Mouse (Mus musculus): ENCODE results near the gene Ica1.

Gene Ica1

DNA sequence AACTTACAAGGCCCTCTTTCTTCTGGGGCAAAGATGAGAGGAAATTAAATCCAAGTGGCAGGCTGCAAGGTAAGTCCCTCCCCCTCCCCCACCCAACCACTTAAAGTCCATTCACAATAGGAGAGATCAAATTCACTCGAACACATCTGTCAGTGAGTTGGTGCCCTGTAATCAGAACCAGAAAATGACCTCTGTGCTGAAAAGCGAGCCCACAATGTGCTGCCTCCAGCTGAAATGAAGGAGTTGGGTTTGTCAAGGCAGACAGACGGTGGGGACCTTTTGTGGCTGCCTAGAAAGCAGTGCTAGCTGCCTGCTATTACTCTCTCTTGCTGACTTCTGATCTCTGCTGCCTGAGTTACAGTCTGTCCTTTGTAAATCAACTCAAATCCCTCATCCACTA lies 35.8 kb downstream of the Ica1 start:
- no peak for DNase-seq (ENCODE audit: low read depth)

DNA sequence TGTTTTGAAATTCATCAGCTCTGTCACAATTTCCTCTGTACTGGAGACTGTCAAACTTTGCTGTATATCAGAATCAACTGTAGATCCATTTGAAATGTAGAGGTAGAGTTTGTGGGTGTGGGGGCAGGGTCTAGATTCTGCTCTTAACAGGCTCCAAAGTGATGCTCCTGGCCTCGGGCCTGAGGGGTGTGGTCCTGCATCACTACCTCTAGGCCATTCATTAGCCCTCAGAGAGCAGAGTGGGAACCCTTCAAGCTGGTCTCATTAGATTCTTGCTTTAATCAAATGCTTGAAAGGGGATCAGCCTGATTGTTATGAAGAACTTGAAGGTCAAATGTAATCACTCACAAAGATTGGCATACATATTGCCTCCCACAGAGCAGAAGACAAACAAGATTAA lies 36.6 kb downstream of the Ica1 start:
- no peak for DNase-seq (ENCODE audit: low read depth)

DNA sequence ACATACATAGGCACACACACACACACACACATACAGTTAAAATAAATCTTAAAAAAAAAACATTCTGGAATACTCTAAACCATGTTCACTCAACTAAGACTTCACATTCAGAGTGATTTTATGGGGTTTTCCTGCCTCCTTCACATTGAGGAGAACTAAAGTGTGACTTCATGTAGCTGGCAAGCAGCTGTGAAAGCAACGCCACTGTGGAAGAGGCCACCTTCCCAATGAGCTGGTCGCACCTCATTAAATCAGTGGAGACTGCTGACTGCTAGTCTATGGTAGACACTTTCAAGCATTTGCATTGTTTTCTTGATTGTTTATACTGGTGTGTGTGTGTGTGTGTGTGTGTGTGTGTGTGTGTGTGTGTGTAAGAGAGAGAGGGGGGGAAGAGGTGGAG lies 38.2 kb downstream of the Ica1 start:
- no peak for DNase-seq (ENCODE audit: low read depth)

DNA sequence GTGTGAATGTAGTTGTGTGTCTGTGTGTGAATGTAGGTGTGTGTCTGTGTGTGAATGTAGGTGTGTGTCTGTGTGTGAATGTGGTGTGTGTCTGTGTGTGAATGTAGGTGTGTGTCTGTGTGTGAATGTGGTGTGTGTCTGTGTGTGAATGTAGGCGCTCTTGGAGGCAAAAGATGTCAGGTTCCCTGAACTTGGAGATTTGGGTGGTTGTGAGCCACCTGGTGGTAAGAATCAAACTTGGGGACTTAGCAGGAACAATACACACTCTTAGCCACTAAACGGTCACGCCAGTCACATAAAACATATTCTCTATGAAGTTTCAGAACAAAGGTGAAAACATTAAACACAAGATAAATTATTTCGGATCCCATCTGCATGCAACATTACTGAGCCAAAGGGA lies 39.9 kb downstream of the Ica1 start:
- DNase-seq (ENCODE audit: low read depth): peak; percentile 72

DNA sequence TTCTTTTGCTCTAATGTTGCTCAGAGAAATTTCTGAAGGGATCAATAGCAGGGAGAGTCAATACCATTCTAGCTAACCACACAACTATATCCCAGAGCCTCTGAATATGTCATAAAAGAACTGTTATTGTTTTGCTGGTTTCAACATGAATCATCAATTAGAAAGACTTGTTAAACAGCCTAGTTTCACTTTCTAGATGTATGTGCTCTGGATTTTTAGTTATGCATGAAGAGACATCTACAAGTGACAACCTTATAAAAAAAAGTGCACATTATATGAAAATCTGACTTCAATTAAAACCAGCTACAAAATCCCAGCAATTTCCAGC lies 41.8 kb downstream of the Ica1 start:
- DNase-seq (ENCODE audit: low read depth): no peak

DNA sequence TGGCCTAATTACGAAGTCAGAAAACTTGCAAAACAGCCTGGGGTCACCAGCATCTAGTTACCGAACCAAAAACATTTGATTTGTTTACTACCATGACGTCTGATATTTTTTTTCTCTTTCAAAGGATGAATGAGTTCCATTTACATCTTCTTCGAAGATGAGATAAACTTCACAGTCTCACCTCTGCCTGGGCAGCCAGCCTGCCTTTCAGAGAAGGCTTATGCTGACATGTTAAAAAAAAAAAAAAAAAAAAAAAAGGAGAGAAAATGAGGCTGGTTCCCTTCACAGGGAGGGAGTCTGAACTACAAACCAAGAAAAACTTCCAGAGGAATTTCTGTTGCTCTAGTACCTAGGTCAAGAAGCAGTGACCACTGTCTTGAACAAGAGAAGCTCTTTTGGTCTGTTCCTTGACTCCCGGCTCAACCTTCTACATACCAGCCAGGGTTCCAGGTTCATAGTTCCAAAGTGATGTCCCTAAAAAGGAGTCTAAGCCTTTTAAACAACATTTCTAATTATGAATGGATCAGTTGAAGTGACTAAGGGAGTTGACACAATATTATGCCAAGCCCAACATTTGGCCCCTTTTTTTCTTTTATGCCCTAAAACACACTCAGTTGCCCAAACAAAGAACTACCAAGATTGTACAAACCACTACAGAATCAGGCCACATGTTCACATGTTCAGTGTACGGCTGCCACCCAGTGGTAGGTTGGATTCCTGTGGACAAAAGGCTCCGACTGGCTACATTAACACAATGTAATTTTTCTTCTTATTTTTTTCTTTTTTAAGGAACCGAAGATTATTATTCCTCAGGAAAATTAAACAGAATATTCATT lies 42.4 kb downstream of the Ica1 start:
- DNase-seq (ENCODE audit: low read depth): peak; percentile 92

DNA sequence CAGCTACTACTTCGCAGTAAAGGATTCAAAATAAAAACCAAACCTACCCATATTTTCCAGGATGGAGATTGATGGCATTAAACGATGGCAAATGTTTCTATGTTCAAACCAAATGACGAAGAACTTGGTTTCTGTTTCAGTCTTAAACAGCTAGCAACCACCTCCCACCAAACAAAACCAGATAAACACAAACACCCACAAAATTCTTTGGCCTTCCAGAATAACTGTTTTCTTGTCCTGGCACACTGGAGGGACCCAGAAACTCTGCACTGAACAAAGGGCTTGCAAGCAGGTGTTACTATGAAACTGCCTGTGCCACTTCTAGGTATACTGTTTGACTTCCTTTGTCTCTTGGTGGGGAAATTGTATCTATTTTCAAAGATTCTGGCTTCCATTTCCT lies 43.2 kb downstream of the Ica1 start:
- DNase-seq (ENCODE audit: low read depth): peak; percentile 89

DNA sequence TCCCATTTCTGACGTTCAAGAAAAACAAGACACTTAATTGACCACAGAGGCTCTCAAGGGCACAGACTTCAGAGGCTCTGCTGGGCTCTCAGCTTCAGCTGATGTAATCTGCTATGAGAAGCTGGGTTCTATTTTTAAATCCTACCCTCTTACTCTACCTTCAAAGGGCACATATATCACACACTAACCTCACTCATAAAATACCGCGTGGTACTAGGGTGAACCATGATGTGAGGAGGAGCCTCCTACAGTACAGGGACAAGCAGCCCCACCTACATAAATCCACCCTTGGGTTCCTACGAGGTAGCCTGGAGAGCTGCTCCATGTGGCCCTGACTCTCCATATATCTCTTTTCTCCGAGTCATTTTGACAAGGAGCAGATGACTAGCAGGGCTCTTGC lies 45.8 kb downstream of the Ica1 start:
- DNase-seq (ENCODE audit: low read depth): peak; percentile 66

DNA sequence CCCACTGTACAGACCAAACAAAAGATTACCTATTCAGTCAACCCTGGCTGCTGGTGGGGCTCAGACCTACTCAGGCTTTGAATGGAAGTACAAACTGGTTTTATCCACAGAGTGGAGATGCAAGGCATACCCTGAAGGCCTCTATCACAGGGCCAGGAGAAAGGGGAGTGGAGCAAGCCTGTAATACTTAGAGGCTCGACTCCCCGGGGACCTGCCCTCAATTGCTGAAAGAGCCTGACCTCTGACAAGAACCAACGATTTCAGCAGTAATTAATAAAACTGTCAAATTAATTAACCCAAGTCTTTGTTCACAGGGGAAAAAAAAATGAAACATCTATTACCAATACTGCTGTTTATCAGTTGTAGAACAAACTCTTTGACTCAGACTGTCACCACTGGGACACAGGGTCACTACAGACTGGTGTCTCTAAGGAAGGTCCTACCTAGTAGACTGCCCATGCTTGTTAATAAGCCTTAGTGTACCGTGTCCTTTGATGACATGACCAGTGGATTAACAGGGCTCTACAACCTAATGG lies 46.6 kb downstream of the Ica1 start:
- DNase-seq (ENCODE audit: low read depth): no peak

DNA sequence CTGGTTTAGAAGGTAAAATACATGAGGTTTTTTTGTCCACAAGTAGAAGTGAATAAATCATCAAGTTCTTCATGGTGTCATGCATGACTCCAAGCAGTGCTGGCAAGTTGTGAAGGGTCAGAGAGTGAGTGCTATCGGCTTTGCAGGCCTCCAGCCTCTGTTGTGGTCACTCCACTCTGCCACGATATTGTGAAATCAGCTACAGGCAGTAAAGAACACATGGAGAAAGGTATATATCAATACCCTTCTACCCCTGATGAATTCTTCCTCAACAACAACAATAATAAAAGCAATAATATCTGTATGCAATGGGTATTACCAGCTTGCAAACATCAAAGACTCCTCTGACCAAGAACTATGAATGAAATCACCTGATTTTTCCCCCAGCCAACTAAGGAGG lies 47.9 kb downstream of the Ica1 start:
- no peak for DNase-seq (ENCODE audit: low read depth)

DNA sequence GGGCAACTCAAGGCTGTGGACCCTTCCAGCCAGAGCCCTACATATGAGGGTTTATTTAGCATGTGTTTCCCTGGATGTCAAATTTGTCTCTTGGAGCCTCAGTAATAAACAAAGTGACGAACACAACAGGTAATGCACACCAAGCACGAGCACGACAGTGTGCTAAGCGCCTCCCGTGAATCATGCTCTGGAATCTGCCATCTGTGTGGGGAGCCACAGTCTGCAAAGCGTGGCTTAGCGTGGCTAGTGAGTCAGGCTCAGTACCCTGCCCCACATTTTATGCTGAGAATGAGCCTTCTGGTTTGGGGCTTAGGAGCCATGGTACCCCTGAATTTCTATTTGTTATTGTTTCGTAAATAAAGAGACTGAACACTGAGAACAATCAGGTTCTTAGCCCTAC lies 50.5 kb downstream of the Ica1 start:
- no peak for DNase-seq (ENCODE audit: low read depth)

DNA sequence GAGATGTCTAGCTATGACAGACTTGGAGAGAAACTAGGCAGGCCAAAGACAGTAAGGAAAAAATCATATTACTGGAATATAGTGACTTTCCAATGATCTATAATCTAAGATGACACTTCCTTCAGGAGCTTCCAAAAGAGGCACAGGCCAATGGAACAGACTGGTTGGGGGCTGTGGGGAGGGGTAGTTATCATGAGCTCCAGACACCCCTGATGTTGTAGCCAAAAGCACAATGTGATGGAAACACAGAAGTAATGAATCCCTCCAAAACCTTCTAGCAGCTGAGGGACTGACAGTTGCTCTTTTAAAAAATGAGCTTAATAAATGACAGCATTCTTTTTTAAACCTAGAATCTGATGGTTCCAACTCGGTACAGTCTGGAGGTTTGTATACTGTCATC lies 52.7 kb downstream of the Ica1 start:
- DNase-seq (ENCODE audit: low read depth): no peak

DNA sequence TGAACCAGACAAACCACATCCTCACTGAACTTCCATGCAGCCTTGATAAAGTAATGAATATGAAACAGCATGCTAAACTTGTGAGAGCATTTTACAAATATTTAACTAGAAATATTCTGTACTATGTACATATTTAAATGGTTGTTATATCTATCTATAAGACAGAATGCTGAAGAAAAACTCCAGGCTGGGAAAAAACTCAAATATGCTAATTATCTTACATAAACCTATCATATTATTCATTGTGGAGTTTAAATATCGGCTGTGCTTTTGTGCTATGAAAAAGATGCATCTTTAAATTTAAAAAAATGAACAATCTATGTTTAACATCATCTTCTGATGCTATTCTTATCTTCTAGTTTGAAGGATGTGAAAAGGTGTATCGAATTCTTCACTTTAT lies 58.6 kb downstream of the Ica1 start:
- DNase-seq (ENCODE audit: low read depth): no peak

DNA sequence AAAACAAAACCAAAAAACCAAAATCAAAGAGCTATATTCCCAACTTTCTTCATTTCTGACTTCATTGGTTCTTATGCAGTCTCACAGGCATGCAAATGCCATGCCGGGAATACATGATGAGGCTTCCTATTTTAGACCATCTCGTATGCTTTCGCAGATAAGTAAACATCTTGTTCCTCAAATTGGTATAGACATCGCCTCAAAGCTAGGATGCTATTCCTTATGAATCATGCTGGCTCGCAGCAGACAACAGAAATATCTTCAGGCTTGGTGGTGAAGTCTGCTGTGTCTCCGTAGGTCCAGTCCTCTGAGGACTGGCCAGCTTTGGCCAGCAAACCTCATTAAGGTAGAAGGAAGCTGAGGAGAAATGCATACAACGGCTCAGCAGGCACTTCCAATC lies 60.3 kb downstream of the Ica1 start:
- DNase-seq (ENCODE audit: low read depth): no peak

DNA sequence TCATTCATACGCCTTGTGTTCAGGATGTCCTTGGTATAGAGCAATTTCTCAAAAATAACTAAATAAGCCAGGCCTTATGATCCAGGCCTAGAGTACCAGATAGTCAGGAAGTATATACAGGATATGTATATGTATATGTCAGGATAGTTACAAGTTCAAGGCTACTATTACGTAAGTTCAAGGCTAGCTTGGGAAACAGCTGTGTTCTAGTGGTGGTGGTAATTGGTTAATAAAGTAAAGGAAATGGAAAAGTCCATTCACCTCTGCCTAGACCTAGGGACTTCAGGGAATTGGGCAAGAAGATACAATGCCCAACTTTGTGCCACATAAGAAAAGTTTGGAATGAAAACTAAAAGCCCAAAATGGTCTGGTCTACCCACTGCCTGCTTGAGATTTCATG lies 61.7 kb downstream of the Ica1 start:
- no peak for DNase-seq (ENCODE audit: low read depth)

DNA sequence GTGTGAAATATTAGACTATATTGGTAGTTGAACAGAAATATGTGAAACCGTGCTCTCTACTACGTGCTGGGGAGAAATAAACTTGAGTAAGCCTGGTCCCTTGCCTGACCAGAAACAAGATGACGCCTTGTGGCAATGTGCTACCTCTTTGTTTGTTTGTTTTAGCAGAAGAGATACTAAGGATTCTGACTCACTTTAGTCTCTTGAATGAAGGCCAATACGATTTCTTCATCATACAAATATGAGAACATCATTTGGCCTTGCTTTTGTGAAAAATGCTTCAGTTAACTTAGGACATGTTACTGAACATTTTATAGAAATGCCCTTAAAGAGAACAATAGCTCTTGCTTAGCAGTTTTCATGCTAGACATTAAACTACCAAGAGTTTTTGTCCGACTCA lies 67.0 kb downstream of the Ica1 start:
- no peak for DNase-seq (ENCODE audit: low read depth)

DNA sequence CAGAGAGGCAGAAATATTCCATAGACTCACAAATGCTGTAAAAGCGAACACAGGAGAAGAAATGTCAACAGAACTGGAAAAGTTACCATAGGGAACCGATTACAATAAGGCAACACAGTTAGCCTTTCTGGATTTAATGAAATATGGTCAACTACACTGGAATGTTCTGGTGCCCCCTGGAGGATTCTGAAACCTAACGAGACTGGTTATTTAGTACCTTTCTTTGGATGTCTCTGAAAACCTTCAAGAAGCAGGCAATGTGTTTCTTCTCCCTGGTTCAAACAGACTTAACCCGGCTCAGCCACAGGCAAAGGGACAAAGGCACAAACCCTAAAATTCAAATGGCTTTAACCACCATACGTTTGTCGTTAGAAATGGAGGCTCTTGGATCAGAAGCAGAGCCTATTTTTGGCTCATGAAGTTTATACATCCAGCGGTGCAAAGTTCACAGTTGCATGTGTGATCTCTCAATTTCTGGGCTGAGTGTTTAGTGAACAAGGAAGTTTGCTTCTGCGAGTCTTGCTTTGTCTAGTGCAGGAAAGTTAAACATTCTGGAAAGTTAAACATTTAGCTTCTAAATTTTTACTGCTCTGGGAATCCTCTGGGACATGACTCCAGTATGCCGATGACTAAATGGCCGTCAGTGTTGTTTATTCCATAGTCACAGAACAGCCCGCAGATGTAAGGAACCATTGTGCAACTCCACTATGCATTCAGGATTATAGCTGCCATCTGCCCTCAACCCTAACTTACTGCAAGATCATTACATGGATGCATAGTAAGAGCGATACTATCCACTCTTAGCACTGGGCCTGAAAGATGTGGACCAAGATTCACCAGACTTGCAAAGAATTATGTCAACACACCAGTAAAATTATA lies 83.4 kb downstream of the Ica1 start:
- DNase-seq (ENCODE audit: low read depth): peak; percentile 77

DNA sequence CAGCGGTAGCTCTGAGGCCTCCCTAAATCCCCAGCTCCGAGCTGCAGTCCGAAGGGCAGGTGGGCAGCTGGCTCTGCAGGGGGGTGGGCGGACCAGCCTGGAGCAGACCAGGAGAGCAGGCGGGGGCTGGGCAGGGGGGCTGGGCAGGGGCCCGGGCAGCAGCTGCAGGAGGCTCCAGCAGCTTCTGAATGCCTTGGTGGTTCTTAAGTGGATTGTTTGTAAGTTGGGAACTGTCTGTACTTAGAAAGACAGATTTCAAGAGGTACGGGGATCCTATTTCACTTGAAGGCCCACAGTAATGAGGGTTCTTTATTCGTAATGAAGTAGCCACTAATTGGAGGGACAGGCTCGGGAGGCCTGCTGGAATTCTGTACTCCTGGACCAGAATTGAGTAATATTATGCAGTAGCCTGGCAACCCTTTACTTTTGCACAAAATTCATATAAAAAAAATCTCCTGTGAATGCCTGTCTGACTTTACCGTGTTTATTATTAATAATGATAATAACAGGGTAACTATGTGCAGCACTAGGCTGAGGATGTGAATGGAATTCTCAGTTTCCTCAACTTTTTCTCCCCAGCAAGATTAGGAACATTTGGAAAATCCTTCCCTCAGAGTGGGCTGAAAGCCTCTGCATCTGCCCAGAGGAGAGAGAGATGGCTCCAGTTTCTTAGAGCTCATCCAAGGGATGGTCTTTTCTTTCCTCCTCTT lies 84.2 kb downstream of the Ica1 start:
- no peak for DNase-seq (ENCODE audit: low read depth)

DNA sequence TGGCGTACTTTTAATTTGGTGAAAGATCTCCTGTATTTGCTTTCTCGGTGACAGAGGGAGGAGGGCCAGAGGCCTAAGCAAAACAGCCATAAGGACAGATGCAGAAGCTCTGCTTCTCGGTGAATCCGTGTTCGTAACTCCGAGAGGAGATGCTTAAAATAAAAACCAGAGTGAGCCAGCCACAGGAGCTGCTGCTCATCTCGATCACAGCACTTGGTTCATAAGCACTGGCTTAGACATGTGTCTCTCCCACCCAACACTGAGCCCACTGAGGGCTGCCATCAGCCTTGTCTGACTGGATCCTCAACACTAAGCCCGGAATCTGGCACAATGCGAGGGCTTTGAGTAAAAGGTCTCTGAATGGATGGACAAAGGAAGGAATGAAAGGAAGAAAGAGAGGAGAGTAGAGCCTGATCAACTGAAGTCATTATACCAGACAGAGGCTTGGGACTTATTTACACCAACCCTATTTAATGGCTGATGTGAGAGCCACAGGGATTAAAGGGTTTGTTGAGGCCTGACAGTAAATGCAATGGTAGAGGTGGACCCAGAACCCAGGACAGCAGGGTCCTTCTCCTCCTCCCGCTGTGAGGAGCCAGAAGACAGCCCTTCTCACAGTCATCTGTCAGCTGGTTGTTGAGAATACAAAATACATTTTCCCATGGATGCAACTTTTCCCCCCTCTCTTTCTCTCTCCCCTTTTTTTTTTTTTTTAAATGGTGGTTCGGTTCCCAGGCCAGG lies 85.0 kb downstream of the Ica1 start:
- DNase-seq (ENCODE audit: low read depth): no peak

DNA sequence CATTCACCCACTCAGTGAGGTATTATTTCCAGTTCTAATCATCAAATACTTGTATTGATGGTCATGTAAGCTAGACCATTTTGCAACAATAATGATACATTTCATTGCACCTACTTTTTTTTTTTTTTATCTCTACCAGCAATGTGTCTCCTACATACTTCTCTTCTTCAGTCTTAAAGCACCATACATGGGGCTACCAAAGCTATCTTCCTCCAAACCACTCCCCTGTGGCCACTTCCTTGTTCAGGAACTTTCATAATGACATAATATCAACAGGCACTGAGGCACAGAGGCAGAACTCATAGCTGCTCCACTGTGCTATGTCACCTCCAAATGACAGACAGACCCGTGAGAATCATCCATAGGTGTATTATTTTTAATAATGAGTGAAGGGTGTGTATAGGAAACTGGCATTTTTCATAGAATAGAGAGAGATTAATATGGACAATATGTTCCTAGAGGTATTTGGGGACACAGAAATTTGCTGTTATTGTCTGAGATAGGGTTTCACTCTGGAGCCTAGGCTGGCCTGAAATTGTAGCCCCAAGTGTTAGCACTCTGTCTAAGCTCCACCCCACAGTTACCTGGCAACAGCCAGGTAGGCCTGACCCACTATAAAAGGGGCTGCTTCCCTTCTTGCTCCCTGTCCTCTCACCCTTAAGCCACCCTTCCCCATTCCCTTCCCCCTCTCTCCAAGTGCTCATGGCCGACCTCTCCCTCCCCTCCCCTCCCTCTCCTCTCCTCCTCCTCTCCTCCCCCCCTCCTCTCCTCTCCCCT lies 86.9 kb downstream of the Ica1 start:
- peak; percentile 60 for DNase-seq (ENCODE audit: low read depth)

DNA sequence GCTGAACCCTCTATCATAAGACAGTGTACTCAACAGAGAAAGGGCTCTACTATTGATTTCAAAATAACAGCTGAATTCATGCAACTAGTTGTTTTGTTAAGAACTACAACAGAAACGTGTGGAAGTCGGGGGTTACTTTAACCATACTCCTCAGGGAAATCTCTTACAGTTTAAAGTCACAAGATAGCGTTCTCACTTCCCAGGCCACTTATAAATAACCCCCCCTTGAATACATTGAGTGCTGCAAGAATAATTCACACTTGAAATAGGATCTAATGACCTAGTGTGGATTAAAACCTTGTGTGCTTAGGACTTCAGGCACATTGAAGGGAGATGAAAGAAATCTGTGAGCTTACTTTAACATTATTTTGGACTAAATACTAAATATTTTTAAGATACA lies 87.8 kb downstream of the Ica1 start:
- no peak for DNase-seq (ENCODE audit: low read depth)
